Mouse (Mus musculus): ENCODE data around the gene Cby3. TPM values are rescaled to one million over a fixed set of nuclear protein-coding genes. Genes with fewer than 3 reads are reported as not detected.
"Not testable (repeated sequence)": the region's sequence is repeated elsewhere in the genome, so short reads cannot be mapped to it uniquely, and the experiment has no call there.

The Cby3 gene
- polyA plus RNA-seq, 1 experiment from 2014 or later, result 1.6 TPM

DNA sequence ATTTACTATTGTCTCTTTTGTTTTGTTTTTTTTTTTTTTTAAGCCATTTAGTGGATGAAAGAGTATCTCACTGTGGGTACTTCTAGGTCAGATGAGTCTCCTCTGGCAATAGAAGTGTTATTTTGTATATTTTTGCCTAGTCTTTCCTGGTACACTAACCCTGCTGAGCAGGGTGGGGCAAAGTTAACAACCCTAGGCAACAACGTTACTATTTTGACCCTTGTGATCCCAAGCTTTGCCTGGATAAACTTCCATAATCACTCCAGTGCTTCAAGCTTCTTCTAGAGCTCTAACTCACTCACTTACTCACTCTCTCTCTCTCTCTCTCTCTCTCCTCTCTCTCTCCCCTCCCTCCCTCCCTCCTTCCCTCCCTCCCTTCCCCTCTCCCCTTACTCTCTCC lies 18.1 kb upstream of the Cby3 start:
- H3K4me1 ChIP-seq, result no peaks in the 10 kb centered on the region
- no peak overlapping the region for H3K4me3 ChIP-seq
- 53% methylated on average over 1 of the region's 1 CpGs for WGBS
- no peak overlapping the region for H3K27ac ChIP-seq
- H3K36me3 ChIP-seq (replicated peaks), result no peaks in the 10 kb centered on the region
- H3K9ac ChIP-seq, result no peak overlapping the region
- H3K27me3 ChIP-seq (replicated peaks), result no peaks in the 10 kb centered on the region
- no peak for ATAC-seq (replicated peaks)
- no peaks in the 10 kb centered on the region for H3K9me3 ChIP-seq
- H3K4me2 ChIP-seq, result no peak overlapping the region

DNA sequence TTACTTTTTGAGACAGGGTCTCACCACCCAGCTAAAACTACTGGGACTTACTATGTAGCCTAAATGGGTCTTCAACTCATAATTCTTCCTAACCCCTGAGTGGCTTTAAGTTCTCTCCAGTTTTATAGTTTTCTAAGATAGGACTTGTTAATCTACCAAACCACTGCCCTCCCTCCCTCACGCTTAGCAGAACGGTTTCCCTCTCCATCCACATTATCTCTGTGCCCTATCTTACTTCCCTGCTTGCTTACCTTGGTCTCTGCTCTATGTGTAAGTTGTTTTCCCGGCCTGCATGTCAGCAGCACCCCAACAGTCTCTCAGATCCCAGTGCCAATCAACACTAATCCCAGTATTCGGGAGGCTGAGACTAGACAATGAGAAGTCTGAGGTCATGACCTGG lies 17.4 kb upstream of the Cby3 start:
- no peak for ATAC-seq (replicated peaks)
- no peaks in the 10 kb centered on the region for H3K4me1 ChIP-seq
- H3K9ac ChIP-seq, result no peak overlapping the region
- H3K27ac ChIP-seq, result no peak overlapping the region
- no peak overlapping the region for H3K4me2 ChIP-seq
- no peaks in the 10 kb centered on the region for H3K36me3 ChIP-seq (replicated peaks)
- WGBS, result 57% methylated on average over 4 of the region's 4 CpGs
- no peaks in the 10 kb centered on the region for H3K27me3 ChIP-seq (replicated peaks)
- no peaks in the 10 kb centered on the region for H3K9me3 ChIP-seq
- H3K4me3 ChIP-seq, result no peak overlapping the region

DNA sequence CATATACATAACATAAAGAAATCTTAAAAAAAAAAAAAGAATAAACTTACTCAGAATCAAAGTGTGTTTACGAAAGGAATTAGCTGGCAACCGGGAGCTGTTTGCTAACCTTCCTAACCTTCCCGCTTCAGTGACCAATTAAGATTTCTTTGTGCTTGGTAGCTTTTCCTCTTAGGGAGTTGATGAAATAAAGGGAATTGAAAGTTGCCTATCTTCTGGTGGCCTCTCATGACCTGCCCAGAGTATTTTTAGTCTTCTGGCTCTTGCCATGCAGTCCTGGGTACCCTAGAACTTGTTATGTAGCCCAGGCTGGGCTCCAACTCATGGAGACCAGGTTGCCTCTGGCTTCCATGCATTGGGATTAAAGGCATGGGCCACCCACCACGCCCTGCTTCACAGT lies 8.8 kb upstream of the Cby3 start:
- Histone ChIP-seq H3K9me3 (no peaks in the 10 kb centered on the region), H3K27me3 (replicated peaks) (no peaks in the 10 kb centered on the region), H3K4me2 (no peak overlapping the region), H3K36me3 (replicated peaks) (no peaks in the 10 kb centered on the region), H3K4me1 (no peaks in the 10 kb centered on the region), H3K27ac (no peak overlapping the region), H3K9ac (no peak overlapping the region), H3K4me3 (no peak overlapping the region)
- 70% methylated on average over 4 of the region's 4 CpGs for WGBS
- ATAC-seq (replicated peaks), result no peak

DNA sequence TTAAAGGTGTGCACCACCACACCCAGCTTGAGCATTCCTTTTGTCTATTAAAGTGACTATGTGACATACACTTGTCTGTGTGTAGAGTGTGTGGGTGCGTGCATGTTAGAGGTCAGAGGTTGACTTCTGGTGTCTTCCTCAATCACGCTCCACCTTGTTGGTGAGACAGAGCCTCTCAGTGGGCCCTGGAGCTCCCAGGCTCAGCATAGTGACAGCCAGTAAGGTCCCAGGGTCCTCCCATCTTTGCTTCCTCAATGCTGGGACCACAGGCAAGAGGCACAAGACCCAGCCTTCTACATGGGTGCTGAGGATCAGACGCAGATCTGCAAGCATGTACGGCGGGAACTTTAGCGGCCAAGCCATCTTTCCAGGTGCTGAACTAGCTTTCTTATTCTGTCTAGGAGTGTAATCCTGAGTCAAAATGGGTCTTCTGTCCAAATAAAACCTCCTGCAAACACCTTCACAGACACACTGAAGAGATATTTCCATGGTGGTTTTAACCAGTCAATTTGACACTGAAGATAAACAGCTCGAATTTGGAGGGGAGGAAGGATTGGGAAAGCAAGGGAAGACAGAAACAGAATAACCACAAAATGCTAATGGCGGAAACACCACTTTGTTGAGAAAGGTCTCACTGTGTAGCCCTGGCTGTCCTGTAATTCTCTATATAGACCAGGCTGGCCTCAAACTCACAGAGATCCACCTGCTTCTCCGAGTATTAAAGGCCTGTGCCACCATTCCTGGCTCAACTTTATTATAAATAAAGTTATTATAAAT lies 7.8 kb upstream of the Cby3 start:
- Histone ChIP-seq H3K9me3 (no peaks in the 10 kb centered on the region), H3K36me3 (replicated peaks) (no peaks in the 10 kb centered on the region), H3K9ac (no peak overlapping the region), H3K4me2 (no peak overlapping the region), H3K27me3 (replicated peaks) (no peaks in the 10 kb centered on the region), H3K4me1 (no peaks in the 10 kb centered on the region), H3K27ac (no peak overlapping the region), H3K4me3 (no peak overlapping the region)
- WGBS, result 89% methylated on average over 9 of the region's 9 CpGs
- no peak for ATAC-seq (replicated peaks)

DNA sequence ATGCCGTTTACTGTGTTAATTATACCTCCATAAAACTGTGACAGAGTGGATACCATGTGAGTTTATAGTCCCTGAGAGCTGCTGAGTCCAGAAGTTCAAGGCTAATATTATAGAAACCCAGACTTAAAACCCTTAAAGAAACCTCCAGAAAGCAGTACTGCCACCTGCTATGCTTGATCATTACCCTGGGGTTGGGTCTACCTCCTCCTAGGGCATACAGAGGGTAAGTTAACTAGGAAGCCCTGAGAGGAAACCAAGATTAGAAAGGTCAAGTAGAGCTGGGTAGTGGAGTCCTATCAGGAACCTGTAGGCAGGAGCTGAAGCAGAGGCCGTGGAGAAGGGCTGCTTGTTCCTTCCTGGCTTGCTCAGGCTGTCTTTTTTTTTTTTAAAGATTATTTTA lies 2.1 kb upstream of the Cby3 start:
- Histone ChIP-seq H3K27me3 (replicated peaks) (no peaks in the 10 kb centered on the region), H3K4me2 (no peak overlapping the region), H3K9ac (no peak overlapping the region), H3K4me3 (no peak overlapping the region), H3K4me1 (no peaks in the 10 kb centered on the region), H3K36me3 (replicated peaks) (no peaks in the 10 kb centered on the region), H3K27ac (no peak overlapping the region), H3K9me3 (no peaks in the 10 kb centered on the region)
- 87% methylated on average over 2 of the region's 2 CpGs for WGBS
- no peak for ATAC-seq (replicated peaks)

DNA sequence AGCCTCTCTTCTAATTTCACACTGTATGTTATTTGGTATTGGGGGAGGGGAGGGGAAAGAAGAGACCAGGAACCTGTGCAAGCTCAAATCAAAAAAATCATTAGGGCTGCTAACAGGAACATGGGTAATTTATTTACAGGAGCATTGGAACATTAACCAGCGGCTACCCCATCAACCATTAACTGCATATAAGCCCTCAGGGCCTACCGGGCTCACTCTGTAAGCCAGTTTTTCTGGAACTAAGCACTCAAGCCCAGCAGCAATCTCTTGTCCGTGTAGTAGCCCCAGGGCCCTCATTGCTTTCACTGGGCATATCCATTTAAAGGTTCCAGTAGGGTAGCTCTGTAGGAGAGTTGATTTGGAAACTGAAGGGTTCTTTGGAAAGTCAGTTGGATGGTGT lies 589 bp downstream of the Cby3 start:
- Histone ChIP-seq H3K9me3 (no peaks in the 10 kb centered on the region), H3K36me3 (replicated peaks) (no peaks in the 10 kb centered on the region), H3K9ac (no peak overlapping the region), H3K4me2 (no peak overlapping the region), H3K4me1 (peaks cover 2% of the 10 kb centered on the region; the same call in 1 of the 2 replicates), H3K4me3 (no peak overlapping the region), H3K27ac (no peak overlapping the region), H3K27me3 (replicated peaks) (no peaks in the 10 kb centered on the region)
- no peak for ATAC-seq (replicated peaks)
- 74% methylated on average over 3 of the region's 3 CpGs for WGBS

DNA sequence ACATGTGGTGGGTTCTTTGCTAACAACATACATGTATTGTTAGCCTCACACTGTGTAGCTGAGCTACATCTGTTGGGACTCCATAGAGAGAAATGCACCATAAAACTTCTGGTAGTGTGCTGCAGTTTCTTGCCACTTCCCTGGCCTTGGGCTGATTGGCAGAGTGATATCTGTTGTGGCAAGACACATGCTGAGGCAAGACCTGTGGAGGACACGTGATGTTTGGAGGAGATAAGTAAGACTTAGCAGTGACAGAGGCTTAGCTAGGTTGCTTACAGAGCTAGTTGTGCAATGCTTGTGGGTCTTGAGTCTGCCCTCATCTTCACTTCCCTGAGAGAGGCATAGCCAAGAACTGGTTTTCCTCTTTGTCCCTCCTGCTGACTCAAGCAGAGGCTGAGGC lies 1.1 kb downstream of the Cby3 start:
- no peaks in the 10 kb centered on the region for H3K27me3 ChIP-seq (replicated peaks)
- 79% methylated on average over 1 of the region's 1 CpGs for WGBS
- no peaks in the 10 kb centered on the region for H3K9me3 ChIP-seq
- H3K4me1 ChIP-seq, result peaks cover 2% of the 10 kb centered on the region; the same call in 1 of the 2 replicates
- H3K36me3 ChIP-seq (replicated peaks), result no peaks in the 10 kb centered on the region
- ATAC-seq (replicated peaks), result no peak
- H3K4me3 ChIP-seq, result no peak overlapping the region
- H3K9ac ChIP-seq, result no peak overlapping the region
- no peak overlapping the region for H3K4me2 ChIP-seq
- no peak overlapping the region for H3K27ac ChIP-seq

DNA sequence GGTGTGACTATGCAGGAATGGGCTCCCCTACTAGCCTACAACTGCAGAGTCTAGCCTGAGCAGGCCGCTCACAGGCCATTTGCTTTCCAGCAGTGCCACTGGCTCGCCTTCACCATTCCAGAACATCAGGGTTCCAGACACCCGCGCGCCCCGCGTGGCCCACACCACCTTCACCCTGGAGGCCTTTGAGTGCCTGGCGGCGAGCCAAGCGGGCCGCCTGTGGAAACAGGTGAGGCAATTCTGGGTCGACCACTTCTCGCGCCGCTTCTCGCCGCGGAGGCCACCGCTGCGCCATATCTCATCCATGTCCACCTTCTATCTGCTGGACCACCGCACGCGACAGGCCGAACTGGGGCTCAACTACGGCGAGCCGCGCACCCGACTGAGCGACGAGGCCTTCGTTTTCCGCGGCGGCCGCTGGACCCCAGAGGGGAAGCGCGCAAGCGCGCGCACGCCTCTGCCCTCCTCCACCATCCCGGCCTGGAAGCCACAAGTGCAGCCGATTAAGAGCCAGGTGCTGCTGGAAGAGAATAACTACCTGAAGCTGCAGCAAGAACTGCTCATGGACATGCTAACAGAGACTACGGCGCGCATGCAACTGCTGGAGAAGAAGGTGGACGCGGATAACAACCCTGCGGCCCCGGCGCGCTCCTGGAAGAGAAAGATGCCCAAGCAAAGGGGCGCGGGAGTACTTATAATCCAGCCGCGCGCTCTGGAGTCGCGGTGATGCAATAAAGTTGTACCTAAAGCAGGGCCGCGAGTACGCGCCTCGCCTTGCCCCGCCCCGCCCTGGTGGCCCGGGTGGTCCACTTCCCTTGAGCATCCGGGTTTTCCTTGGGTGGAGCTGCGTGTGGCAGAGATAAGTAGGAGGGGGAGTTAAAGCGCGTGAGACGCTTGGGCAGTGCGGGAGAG lies 4.9 kb downstream of the Cby3 start:
- Histone ChIP-seq H3K9me3 (no peaks in the 10 kb centered on the region), H3K27me3 (replicated peaks) (no peaks in the 10 kb centered on the region), H3K4me2 (peak overlapping the region; percentile 64), H3K4me1 (peaks cover 2% of the 10 kb centered on the region; the same call in 1 of the 2 replicates), H3K4me3 (peak overlapping the region; percentile 51), H3K9ac (peak overlapping the region; percentile 61), H3K36me3 (replicated peaks) (no peaks in the 10 kb centered on the region), H3K27ac (peak overlapping the region; percentile 72)
- peak; percentile 78 for ATAC-seq (replicated peaks)
- 2% methylated on average over 74 of the region's 74 CpGs for WGBS

DNA sequence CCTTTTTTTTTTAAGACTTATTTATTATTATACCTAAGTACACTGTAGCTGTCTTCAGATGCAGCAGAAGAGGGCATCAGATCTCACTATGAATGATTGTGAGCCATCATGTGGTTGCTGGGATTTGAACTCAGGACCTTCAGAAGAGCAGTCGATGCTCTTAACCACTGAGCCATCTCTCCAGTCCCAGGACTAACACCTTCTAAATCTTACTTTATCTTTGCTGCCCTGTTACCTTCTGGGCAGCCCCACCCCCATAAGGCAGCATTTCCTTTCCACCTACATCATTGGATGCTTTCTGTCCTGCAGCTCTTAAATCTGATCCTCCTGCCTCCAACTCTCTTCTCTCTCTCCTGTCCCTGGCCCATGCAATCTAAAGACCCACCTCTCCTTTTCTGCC lies 7.0 kb downstream of the Cby3 start:
- ATAC-seq (replicated peaks); H3K4me2 ChIP-seq; H3K9ac ChIP-seq; H3K27me3 ChIP-seq (replicated peaks); H3K36me3 ChIP-seq (replicated peaks); H3K4me3 ChIP-seq; H3K9me3 ChIP-seq; H3K27ac ChIP-seq; H3K4me1 ChIP-seq: not testable (repeated sequence)
- 88% methylated on average over 1 of the region's 1 CpGs for WGBS

DNA sequence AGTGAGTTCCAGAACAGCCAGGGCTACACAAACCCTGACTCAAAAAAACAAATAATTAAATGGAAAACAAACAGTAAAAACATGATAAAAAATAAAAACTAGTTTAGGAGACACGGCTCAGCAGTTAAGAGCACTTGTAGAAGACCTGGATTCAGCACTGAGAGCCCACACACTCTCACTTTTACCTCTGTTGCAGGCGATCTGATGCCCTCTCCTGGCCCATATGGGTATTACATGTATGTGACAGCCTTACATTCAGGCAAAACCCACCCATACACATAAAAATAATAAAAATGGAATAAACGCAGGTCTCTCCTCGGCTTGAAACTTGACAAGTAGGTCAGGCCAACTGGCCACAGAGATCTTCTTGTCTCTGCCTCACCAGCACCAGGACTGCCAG lies 10.3 kb downstream of the Cby3 start:
- no peaks in the 10 kb centered on the region for H3K4me1 ChIP-seq
- peak; percentile 78 for ATAC-seq (replicated peaks)
- H3K9ac ChIP-seq, result no peak overlapping the region
- no peak overlapping the region for H3K4me2 ChIP-seq
- no peaks in the 10 kb centered on the region for H3K36me3 ChIP-seq (replicated peaks)
- no peaks in the 10 kb centered on the region for H3K9me3 ChIP-seq
- H3K27ac ChIP-seq, result no peak overlapping the region
- WGBS, result 6% methylated on average over 4 of the region's 4 CpGs
- no peak overlapping the region for H3K4me3 ChIP-seq
- no peaks in the 10 kb centered on the region for H3K27me3 ChIP-seq (replicated peaks)

DNA sequence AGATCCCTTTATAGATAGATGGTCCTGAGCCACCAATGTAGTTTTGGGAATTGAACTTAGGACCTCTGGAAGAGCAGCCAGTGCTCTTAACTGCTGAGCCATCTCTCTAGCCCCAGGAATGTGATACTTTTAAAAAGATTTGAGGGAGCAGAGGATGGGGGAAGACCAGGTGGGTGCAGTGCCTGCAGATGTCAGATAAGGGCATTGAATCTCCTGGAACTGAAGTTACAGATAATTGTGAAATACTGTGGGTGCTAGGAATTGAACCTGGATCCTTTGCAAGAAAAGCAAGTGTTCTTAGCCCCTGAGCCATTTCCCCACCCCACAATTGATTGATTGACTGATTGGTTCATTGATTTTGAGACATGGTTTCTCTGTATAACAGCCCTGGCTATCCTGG lies 11.1 kb downstream of the Cby3 start:
- Histone ChIP-seq H3K4me3 (no peak overlapping the region), H3K9me3 (no peaks in the 10 kb centered on the region), H3K9ac (no peak overlapping the region), H3K4me2 (no peak overlapping the region), H3K27ac (no peak overlapping the region), H3K36me3 (replicated peaks) (no peaks in the 10 kb centered on the region), H3K4me1 (0 out of 2 replicates have a peak, but pooled peaks cover under 1% of the 10 kb centered on the region), H3K27me3 (replicated peaks) (no peaks in the 10 kb centered on the region)
- ATAC-seq (replicated peaks), result no peak

DNA sequence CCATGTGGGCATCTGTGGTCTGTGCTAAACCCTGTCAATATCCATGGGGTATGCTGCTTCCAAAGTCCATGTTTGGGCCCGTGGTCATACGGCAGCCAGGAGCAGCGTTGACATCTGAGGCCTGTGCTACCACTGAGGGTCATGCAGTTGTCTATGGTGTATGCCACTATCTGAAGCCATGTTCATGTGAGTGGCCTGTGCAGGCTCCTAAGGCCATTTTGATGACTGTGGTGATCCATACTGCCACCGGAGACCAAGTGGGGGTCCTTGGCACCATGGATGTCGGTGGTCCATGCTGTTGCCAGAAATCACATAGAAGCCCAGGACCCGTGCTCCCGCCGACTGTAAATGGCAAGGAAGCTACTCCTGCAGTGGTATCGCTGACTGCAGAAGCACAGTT lies 13.3 kb downstream of the Cby3 start:
- no peak overlapping the region for H3K9ac ChIP-seq
- no peaks in the 10 kb centered on the region for H3K36me3 ChIP-seq (replicated peaks)
- no peak overlapping the region for H3K4me3 ChIP-seq
- no peak overlapping the region for H3K27ac ChIP-seq
- no peaks in the 10 kb centered on the region for H3K9me3 ChIP-seq
- peaks cover 18% of the 10 kb centered on the region for H3K4me1 ChIP-seq
- 95% methylated on average over 9 of the region's 9 CpGs for WGBS
- H3K4me2 ChIP-seq, result no peak overlapping the region
- no peaks in the 10 kb centered on the region for H3K27me3 ChIP-seq (replicated peaks)
- no peak for ATAC-seq (replicated peaks)

All from midbrain, embryonic 15.5 days (tissue).